Mouse (Mus musculus) midbrain, postnatal 0 days (tissue): ENCODE results near the gene Mcpt8. TPM values are rescaled to one million over a fixed set of nuclear protein-coding genes. Genes with fewer than 3 reads are reported as not detected.

Experiments used
- ATAC-seq: fragments of 200-750 bp; cut with Nextera tagmentation; 2 replicates; pipeline ENCODE4 v1.8.0; 2017; ENCODE audit warnings: moderate number of reproducible peaks, mild to moderate bottlenecking, moderate TSS enrichment, moderate library complexity; ENCODE audit not compliant: low FRiP score
- DNase-seq: peaks from one replicate; pipeline ENCODE4 v3.0.0-alpha.2; 2015; ENCODE audit warnings: low spot score
- H3K27ac ChIP-seq: fragments of 300-500 bp; sonication (generic); 2 replicates; pipeline ENCODE4 v1.5.1; 2014; ENCODE audit warnings: low read depth, mild to moderate bottlenecking, low read length, mixed read lengths
- H3K27me3 ChIP-seq: fragments of 300-500 bp; sonication (generic); 2 replicates; pipeline ENCODE4 v1.6.1; 2014; ENCODE audit warnings: low read length, control low read depth, mixed read lengths; ENCODE audit not compliant: insufficient read depth
- H3K36me3 ChIP-seq: fragments of 300-500 bp; sonication (generic); 2 replicates; pipeline ENCODE4 v1.6.1; 2014; ENCODE audit warnings: low read length, control low read depth, mixed read lengths; ENCODE audit not compliant: insufficient read depth
- H3K4me1 ChIP-seq: fragments of 300-500 bp; sonication (generic); 2 replicates; pipeline ENCODE4 v1.6.1; 2014; ENCODE audit warnings: mild to moderate bottlenecking, control low read depth, antibody characterized with exemption, low read length, mixed read lengths; ENCODE audit not compliant: insufficient read depth
- H3K4me2 ChIP-seq: fragments of 300-500 bp; sonication (generic); 2 replicates; pipeline ENCODE4 v1.6.1; 2014; ENCODE audit warnings: low read depth, mild to moderate bottlenecking, low read length, mixed read lengths; ENCODE audit not compliant: poor library complexity, severe bottlenecking
- H3K4me3 ChIP-seq: fragments of 300-500 bp; sonication (generic); 2 replicates; pipeline ENCODE4 v1.5.1; 2014; ENCODE audit warnings: low read depth, mild to moderate bottlenecking, low read length, moderate library complexity
- H3K9ac ChIP-seq: fragments of 300-500 bp; sonication (generic); replicated peaks from 2 replicates; pipeline ENCODE4 v1.6.1; 2014; ENCODE audit warnings: mild to moderate bottlenecking, low read length, moderate library complexity, mixed read lengths; ENCODE audit not compliant: poor library complexity, severe bottlenecking
- H3K9me3 ChIP-seq: fragments of 300-500 bp; sonication (generic); 2 replicates; pipeline ENCODE4 v1.6.1; 2016; ENCODE audit warnings: low read length, control low read depth
- CTCF ChIP-seq: IDR thresholded peaks from 2 replicates; pipeline ENCODE4 v1.5.1; 2016; ENCODE audit warnings: antibody characterized with exemption, mild to moderate bottlenecking
- WGBS: fragments of 180-500 bp; shearing (Covaris S2); extraction: QIAGEN DNeasy Blood & Tissue Kit; methylation state at CpG from one replicate; pipeline ENCODE4 v1.1.7; 2014; 5-methylcytosine and 5-hydroxymethylcytosine counted together
- microRNA-seq: library from miRNA; unstranded; fragments of <30 nt; microRNA quantifications from one replicate; pipeline ENCODE4, GENCODE M21; 2016; ENCODE audit warnings: borderline number of aligned reads
- polyA plus RNA-seq: library from polyadenylated mRNA; unstranded; fragments of >200 nt; fragmentation: Nextera tagmentation; extraction: Ambion mirVana; gene quantifications from 2 replicates; pipeline ENCODE4 v1.2.1, GENCODE M21; 2015
- total RNA-seq: library from RNA; depleted of rRNA; stranded (reverse); fragments of >200 nt; gene quantifications from 2 replicates; pipeline ENCODE4 v1.2.3, GENCODE M21; 2014; rRNA removed

The Mcpt8 gene
- total and polyA plus RNA-seq, 2 experiments from 2014 or later: not detected

DNA sequence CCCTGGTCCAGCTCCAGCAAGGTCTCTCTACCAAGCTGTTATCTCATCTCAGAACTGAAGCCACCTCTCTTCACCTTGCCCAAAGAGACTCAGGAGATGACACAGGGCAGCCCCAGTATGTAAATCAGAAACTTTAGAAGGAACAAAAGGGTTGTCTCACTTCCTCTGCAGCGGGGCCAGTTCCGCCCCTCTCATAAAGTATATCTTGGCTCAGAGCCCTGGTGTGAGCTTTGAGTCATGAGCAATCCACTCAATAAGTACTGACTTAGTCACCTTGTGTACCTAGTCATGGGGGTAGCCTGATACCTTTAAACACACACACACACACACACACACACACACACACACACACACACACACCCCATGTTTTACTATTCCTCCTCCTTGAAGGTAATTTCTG is 50.6 kb downstream of the Mcpt8 start:
- no peaks in the 10 kb centered on the region for H3K9me3 ChIP-seq
- H3K27ac ChIP-seq: no peak overlapping the region
- DNase-seq (no peak), ATAC-seq (no peak)
- no peak overlapping the region for H3K4me3 ChIP-seq
- H3K4me2 ChIP-seq: no peak overlapping the region
- no peak for TF ChIP-seq CTCF
- 100% methylated on average over 2 of the region's 2 CpGs for whole genome bisulfite sequencing
- no peaks in the 10 kb centered on the region for H3K36me3 ChIP-seq
- H3K4me1 ChIP-seq: no peaks in the 10 kb centered on the region
- no peaks in the 10 kb centered on the region for H3K27me3 ChIP-seq
- no peak overlapping the region for H3K9ac ChIP-seq

Small RNAs within 50 kb of the gene (microRNA-seq; reads per million reads assigned to microRNA genes)
- gene Mir6949: not detected

Other genes with a start within 250 kb of the Mcpt8 start
- gene Nynrin, start 231.3 kb downstream of the Mcpt8 start, total RNA-seq: 36.4 and 42.0 TPM in 2 replicates
- 6.8 and 7.2 TPM in 2 replicates for gene Nynrin, start 231.3 kb downstream of the Mcpt8 start, polyA plus RNA-seq
- 0.66 and 1.8 TPM in 2 replicates for gene Cbln3, start 200.9 kb downstream of the Mcpt8 start, total RNA-seq
- gene Cbln3, start 200.9 kb downstream of the Mcpt8 start, polyA plus RNA-seq: 0.43 and 0.54 TPM in 2 replicates
- 14.2 and 19.9 TPM in 2 replicates for gene Khnyn, start 200.3 kb downstream of the Mcpt8 start, total RNA-seq
- 6.3 and 6.5 TPM in 2 replicates for gene Khnyn, start 200.3 kb downstream of the Mcpt8 start, polyA plus RNA-seq
- 143 and 146 TPM in 2 replicates for gene Sdr39u1, start 185.0 kb downstream of the Mcpt8 start, total RNA-seq
- 131 and 162 TPM in 2 replicates for gene Sdr39u1, start 185.0 kb downstream of the Mcpt8 start, polyA plus RNA-seq
- 2.7 TPM in 1 of 2 replicates, not detected in the other for gene Cma1, start 140.6 kb downstream of the Mcpt8 start, total RNA-seq
- 0.42 and 1.7 TPM in 2 replicates for gene Cma1, start 140.6 kb downstream of the Mcpt8 start, polyA plus RNA-seq
- gene Cma2, start 134.3 kb downstream of the Mcpt8 start, total RNA-seq: not detected in 2 replicates
- not detected in 2 replicates for gene Cma2, start 134.3 kb downstream of the Mcpt8 start, polyA plus RNA-seq
- not detected in 2 replicates for gene Mcpt1, start 67.3 kb downstream of the Mcpt8 start, total RNA-seq
- not detected in 2 replicates for gene Mcpt1, start 67.3 kb downstream of the Mcpt8 start, polyA plus RNA-seq
- gene Mcpt9, start 54.8 kb downstream of the Mcpt8 start, total RNA-seq: not detected in 2 replicates
- gene Mcpt9, start 54.8 kb downstream of the Mcpt8 start, polyA plus RNA-seq: not detected in 2 replicates
- gene Mcpt2, start 43.2 kb downstream of the Mcpt8 start, total RNA-seq: not detected in 2 replicates
- not detected in 2 replicates for gene Mcpt2, start 43.2 kb downstream of the Mcpt8 start, polyA plus RNA-seq
- 0.38 TPM in 1 of 2 replicates, not detected in the other for gene Mcpt4, start 23.0 kb downstream of the Mcpt8 start, total RNA-seq
- not detected in 2 replicates for gene Mcpt4, start 23.0 kb downstream of the Mcpt8 start, polyA plus RNA-seq
- not detected in 2 replicates for gene Ctsg, start 17.3 kb upstream of the Mcpt8 start, total RNA-seq
- 0.21 TPM in 1 of 2 replicates, not detected in the other for gene Ctsg, start 17.3 kb upstream of the Mcpt8 start, polyA plus RNA-seq
- not detected in 2 replicates for gene Gzme, start 35.4 kb upstream of the Mcpt8 start, total RNA-seq
- not detected in 2 replicates for gene Gzme, start 35.4 kb upstream of the Mcpt8 start, polyA plus RNA-seq
- gene Gzmd, start 47.3 kb upstream of the Mcpt8 start, total RNA-seq: not detected in 2 replicates
- gene Gzmd, start 47.3 kb upstream of the Mcpt8 start, polyA plus RNA-seq: not detected in 2 replicates
- not detected in 2 replicates for gene Gzmg, start 74.3 kb upstream of the Mcpt8 start, total RNA-seq
- not detected in 2 replicates for gene Gzmg, start 74.3 kb upstream of the Mcpt8 start, polyA plus RNA-seq
- not detected in 2 replicates for gene Gzmn, start 89.3 kb upstream of the Mcpt8 start, total RNA-seq
- not detected in 2 replicates for gene Gzmn, start 89.3 kb upstream of the Mcpt8 start, polyA plus RNA-seq
- gene Gzmf, start 126.1 kb upstream of the Mcpt8 start, total RNA-seq: not detected in 2 replicates
- gene Gzmf, start 126.1 kb upstream of the Mcpt8 start, polyA plus RNA-seq: not detected in 2 replicates
- gene Gzmc, start 149.4 kb upstream of the Mcpt8 start, total RNA-seq: not detected in 2 replicates
- 0.20 TPM in 1 of 2 replicates, not detected in the other for gene Gzmc, start 149.4 kb upstream of the Mcpt8 start, polyA plus RNA-seq
- gene Gzmb, start 177.0 kb upstream of the Mcpt8 start, total RNA-seq: not detected in 2 replicates
- not detected in 2 replicates for gene Gzmb, start 177.0 kb upstream of the Mcpt8 start, polyA plus RNA-seq